Mouse (Mus musculus) adrenal gland, adult 2 months (tissue): Measurements from ENCODE around the gene Ascc2. TPM values are rescaled to one million over a fixed set of nuclear protein-coding genes. Genes with fewer than 3 reads are reported as not detected.
"Not testable (repeated sequence)": the region's sequence is repeated elsewhere in the genome, so short reads cannot be mapped to it uniquely, and the experiment has no call there.

Experiments
- DNase-seq: peaks from one replicate; pipeline ENCODE4 v3.0.0; 2021
- polyA plus RNA-seq: library from polyadenylated mRNA; depleted of rRNA; stranded (reverse); fragments of >200 nt; gene quantifications from 2 replicates; pipeline ENCODE4 v1.2.3, GENCODE M21; 2012
- total RNA-seq, 2 experiments: library from RNA; stranded (reverse); gene quantifications; 2 replicates each; pipeline ENCODE4 v1.2.3; 2021

The Ascc2 gene
- total and polyA plus RNA-seq, 3 experiments = 12.8 to 51.5 (median 46.3) TPM

- peak; percentile 68 for DNase-seq
Measured at GRCm38 (mm10) chr11:4683516-4683915, 46.0 kb downstream of the Ascc2 start.

GRCm38 (mm10) chr11:4684186-4684585, 46.6 kb downstream of the Ascc2 start:
- peak; percentile 65 for DNase-seq

GRCm38 (mm10) chr11:4685071-4685470, 47.5 kb downstream of the Ascc2 start:
- DNase-seq = peak; percentile 71

- no peak for DNase-seq
Measured at GRCm38 (mm10) chr11:4685510-4685909, 48.0 kb downstream of the Ascc2 start.

- DNase-seq = no peak
Measured at GRCm38 (mm10) chr11:4687027-4687426, 49.5 kb downstream of the Ascc2 start.

- DNase-seq = no peak
Measured at GRCm38 (mm10) chr11:4687874-4688273, 50.3 kb downstream of the Ascc2 start.

GRCm38 (mm10) chr11:4688632-4689380, 51.3 kb downstream of the Ascc2 start:
- no peak for DNase-seq

GRCm38 (mm10) chr11:4690353-4690752, 52.8 kb downstream of the Ascc2 start:
- DNase-seq = no peak

GRCm38 (mm10) chr11:4691213-4691612, 53.7 kb downstream of the Ascc2 start:
- DNase-seq = peak; percentile 89

GRCm38 (mm10) chr11:4692162-4692561, 54.6 kb downstream of the Ascc2 start:
- peak; percentile 49 for DNase-seq

- peak; percentile 90 for DNase-seq
Measured at GRCm38 (mm10) chr11:4697043-4697983, 59.8 kb downstream of the Ascc2 start.

- peak; percentile 76 for DNase-seq
Measured at GRCm38 (mm10) chr11:4700726-4701125, 63.2 kb downstream of the Ascc2 start.

- no peak for DNase-seq
Measured at GRCm38 (mm10) chr11:4703688-4704071, 66.1 kb downstream of the Ascc2 start.

GRCm38 (mm10) chr11:4704072-4704964, 66.8 kb downstream of the Ascc2 start, which contains the start of the genes Uqcr10 and Zmat5:
TSS of gene Uqcr10 (minus strand) at chr11:4704342.
TSS of gene Zmat5 (plus strand) at chr11:4704678.
- DNase-seq = peak; percentile 93

- DNase-seq = peak; percentile 74
Measured at GRCm38 (mm10) chr11:4705178-4705577, 67.6 kb downstream of the Ascc2 start.

- not testable (repeated sequence) for DNase-seq
Measured at GRCm38 (mm10) chr11:4710188-4710587, 72.6 kb downstream of the Ascc2 start.

- DNase-seq = no peak
Measured at GRCm38 (mm10) chr11:4712822-4713221, 75.3 kb downstream of the Ascc2 start.

- DNase-seq = no peak
Measured at GRCm38 (mm10) chr11:4714727-4715126, 77.2 kb downstream of the Ascc2 start.

GRCm38 (mm10) chr11:4715596-4715995, 78.0 kb downstream of the Ascc2 start:
- no peak for DNase-seq

GRCm38 (mm10) chr11:4716530-4717236, 79.1 kb downstream of the Ascc2 start:
- no peak for DNase-seq

- peak; percentile 83 for DNase-seq
Measured at GRCm38 (mm10) chr11:4718548-4718947, 81.0 kb downstream of the Ascc2 start.
